Mouse (Mus musculus) forebrain, embryonic 14.5 days (tissue): ENCODE results near the gene Orai3. TPM values are rescaled to one million over a fixed set of nuclear protein-coding genes. Genes with fewer than 3 reads are reported as not detected.
"Not testable (repeated sequence)": the region's sequence is repeated elsewhere in the genome, so short reads cannot be mapped to it uniquely, and the experiment has no call there.

Experiments
- ATAC-seq: fragments of 200-750 bp; cut with Nextera tagmentation; 2 replicates; pipeline ENCODE4 v1.8.0; 2017; ENCODE audit warnings: mild to moderate bottlenecking, moderate library complexity
- DNase-seq: peaks from one replicate; pipeline ENCODE4 v3.0.0-alpha.2; 2015; ENCODE audit warnings: low spot score
- H3K27ac ChIP-seq: fragments of 300-500 bp; sonication (generic); 2 replicates; pipeline ENCODE4 v1.5.1; 2014; ENCODE audit warnings: low read depth, mild to moderate bottlenecking, control low read depth, low read length, moderate library complexity
- H3K27me3 ChIP-seq: fragments of 300-500 bp; sonication (generic); replicated peaks from 2 replicates; pipeline ENCODE4 v1.6.1; 2014; ENCODE audit warnings: low read length, control low read depth, mixed read lengths; ENCODE audit not compliant: control insufficient read depth, insufficient read depth
- H3K36me3 ChIP-seq: fragments of 300-500 bp; sonication (generic); 2 replicates; pipeline ENCODE4 v1.6.1; 2014; ENCODE audit warnings: low read length, control low read depth; ENCODE audit not compliant: control insufficient read depth, insufficient read depth
- H3K4me1 ChIP-seq: fragments of 300-500 bp; sonication (generic); 2 replicates; pipeline ENCODE4 v1.6.1; 2014; ENCODE audit warnings: antibody characterized with exemption, low read length, control low read depth; ENCODE audit not compliant: control insufficient read depth, insufficient read depth
- H3K4me2 ChIP-seq: fragments of 300-500 bp; sonication (generic); 2 replicates; pipeline ENCODE4 v1.6.1; 2014; ENCODE audit warnings: mild to moderate bottlenecking, control low read depth, low read length
- H3K4me3 ChIP-seq: fragments of 300-500 bp; sonication (generic); 2 replicates; pipeline ENCODE4 v1.5.1; 2014; ENCODE audit warnings: low read depth, low read length, control low read depth
- H3K9ac ChIP-seq: fragments of 300-500 bp; sonication (generic); 2 replicates; pipeline ENCODE4 v1.6.1; 2014; ENCODE audit warnings: mild to moderate bottlenecking, low read length, control low read depth, moderate library complexity
- H3K9me3 ChIP-seq: fragments of 300-500 bp; sonication (generic); replicated peaks from 2 replicates; pipeline ENCODE4 v1.6.1; 2016; ENCODE audit warnings: low read length, control low read depth, mixed read lengths; ENCODE audit not compliant: control insufficient read depth
- WGBS: fragments of 180-500 bp; shearing (Covaris S2); extraction: QIAGEN DNeasy Blood & Tissue Kit; methylation state at CpG from one replicate; pipeline ENCODE4 v1.1.7; 2014; 5-methylcytosine and 5-hydroxymethylcytosine counted together
- polyA plus RNA-seq: library from polyadenylated mRNA; unstranded; fragments of >200 nt; fragmentation: Nextera tagmentation; extraction: Ambion mirVana; gene quantifications from 2 replicates; pipeline ENCODE4 v1.2.1, GENCODE M21; 2014

Gene Orai3
- 3.3 and 4.2 TPM in 2 replicates for polyA plus RNA-seq

- Histone ChIP-seq H3K4me3 (peak within 1 kb of the TSS; percentile 38), H3K9me3 (no peaks in the 10 kb centered on the region), H3K27me3 (no peaks in the 10 kb centered on the region), H3K36me3 (peaks cover 38% of the 10 kb centered on the region), H3K27ac (peak within 1 kb of the TSS; percentile 52; the same call in 1 of the 2 replicates), H3K4me2 (peak within 1 kb of the TSS; percentile 80), H3K4me1 (peaks cover 21% of the 10 kb centered on the region; the same call in 1 of the 2 replicates), H3K9ac (peak within 1 kb of the TSS; percentile 73)
- under 1% methylated on average over 24 of the region's 24 CpGs for WGBS
- peak; percentile 75 for ATAC-seq
- DNase-seq, result peak; percentile 75
Observed at GRCm38 (mm10) chr7:127769651-127770038, at the start of gene Orai3. Gene Orai3, plus strand, starts transcription at chr7:127769815.

GRCm38 (mm10) chr7:127725490-127725889, 44.1 kb upstream of the Orai3 start:
- H3K4me3 ChIP-seq, result no peak overlapping the region
- H3K36me3 ChIP-seq, result no peaks in the 10 kb centered on the region
- no peaks in the 10 kb centered on the region for H3K4me1 ChIP-seq
- H3K9me3 ChIP-seq, result no peaks in the 10 kb centered on the region
- H3K9ac ChIP-seq, result no peak overlapping the region
- DNase-seq, result no peak
- H3K4me2 ChIP-seq, result no peak overlapping the region
- 43% methylated on average over 2 of the region's 2 CpGs for WGBS
- no peak overlapping the region for H3K27ac ChIP-seq
- H3K27me3 ChIP-seq, result no peaks in the 10 kb centered on the region
- no peak for ATAC-seq

GRCm38 (mm10) chr7:127725924-127726323, 43.7 kb upstream of the Orai3 start:
- Histone ChIP-seq H3K9me3 (no peaks in the 10 kb centered on the region), H3K27ac (no peak overlapping the region), H3K4me3 (no peak overlapping the region), H3K36me3 (no peaks in the 10 kb centered on the region), H3K4me1 (no peaks in the 10 kb centered on the region), H3K27me3 (no peaks in the 10 kb centered on the region), H3K4me2 (no peak overlapping the region), H3K9ac (no peak overlapping the region)
- 37% methylated on average over 6 of the region's 6 CpGs for WGBS
- DNase-seq, result no peak
- no peak for ATAC-seq

GRCm38 (mm10) chr7:127727898-127728297, 41.7 kb upstream of the Orai3 start:
- Histone ChIP-seq H3K9ac (no peak overlapping the region), H3K4me3 (no peak overlapping the region), H3K4me1 (no peaks in the 10 kb centered on the region), H3K4me2 (no peak overlapping the region), H3K27ac (no peak overlapping the region), H3K27me3 (no peaks in the 10 kb centered on the region), H3K36me3 (no peaks in the 10 kb centered on the region), H3K9me3 (no peaks in the 10 kb centered on the region)
- 89% methylated on average over 7 of the region's 7 CpGs for WGBS
- no peak for DNase-seq
- no peak for ATAC-seq

GRCm38 (mm10) chr7:127730170-127730569, 39.4 kb upstream of the Orai3 start:
- Histone ChIP-seq H3K9ac (no peak overlapping the region), H3K27me3 (no peaks in the 10 kb centered on the region), H3K36me3 (no peaks in the 10 kb centered on the region), H3K4me3 (no peak overlapping the region), H3K4me2 (no peak overlapping the region), H3K9me3 (no peaks in the 10 kb centered on the region), H3K27ac (no peak overlapping the region), H3K4me1 (no peaks in the 10 kb centered on the region)
- 78% methylated on average over 4 of the region's 4 CpGs for WGBS
- ATAC-seq (no peak), DNase-seq (no peak)

GRCm38 (mm10) chr7:127732066-127732465, 37.5 kb upstream of the Orai3 start, which contains the start of gene Ctf2:
Gene Ctf2, minus strand, starts transcription at chr7:127732166.
- not testable (repeated sequence) for H3K27ac ChIP-seq, DNase-seq, H3K36me3 ChIP-seq, H3K9me3 ChIP-seq, H3K9ac ChIP-seq, H3K4me2 ChIP-seq, H3K4me3 ChIP-seq, H3K4me1 ChIP-seq, H3K27me3 ChIP-seq, ATAC-seq
- WGBS, result no CpG with 5 or more reads among the region's 5 CpGs

- peak within 1 kb of the TSS; percentile 87 for H3K4me3 ChIP-seq
- DNase-seq (peak; percentile 80), ATAC-seq (no peak)
- H3K36me3 ChIP-seq, result peaks cover 17% of the 10 kb centered on the region
- H3K9me3 ChIP-seq, result no peaks in the 10 kb centered on the region
- H3K27ac ChIP-seq, result peak within 1 kb of the TSS; percentile 93
- peak within 1 kb of the TSS; percentile 65 for H3K9ac ChIP-seq
- H3K4me2 ChIP-seq, result peak within 1 kb of the TSS; percentile 89
- under 1% methylated on average over 26 of the region's 26 CpGs for WGBS
- H3K4me1 ChIP-seq, result peaks cover 11% of the 10 kb centered on the region; the same call in 1 of the 2 replicates
- no peaks in the 10 kb centered on the region for H3K27me3 ChIP-seq
Observed at GRCm38 (mm10) chr7:127744366-127745045, 25.1 kb upstream of the Orai3 start, which contains the start of gene Fbxl19. Gene Fbxl19, plus strand, starts transcription at chr7:127744543.

GRCm38 (mm10) chr7:127745251-127745651, 24.4 kb upstream of the Orai3 start:
- ATAC-seq, result peak; percentile 88

More at GRCm38 (mm10) chr7:127745251-127745651, 24.4 kb upstream of the Orai3 start:
- peak; percentile 100 for DNase-seq
- no peaks in the 10 kb centered on the region for H3K9me3 ChIP-seq
- WGBS, result 1% methylated on average over 19 of the region's 19 CpGs
- no peaks in the 10 kb centered on the region for H3K27me3 ChIP-seq
- peaks cover 11% of the 10 kb centered on the region; the same call in 1 of the 2 replicates for H3K4me1 ChIP-seq
- H3K9ac ChIP-seq, result peak overlapping the region; percentile 65
- H3K27ac ChIP-seq, result peak overlapping the region; percentile 93
- peak overlapping the region; percentile 87 for H3K4me3 ChIP-seq
- H3K4me2 ChIP-seq, result peak overlapping the region; percentile 89
- peaks cover 24% of the 10 kb centered on the region for H3K36me3 ChIP-seq
